Mouse (Mus musculus): ENCODE results near the gene Ttyh1.

DNA sequence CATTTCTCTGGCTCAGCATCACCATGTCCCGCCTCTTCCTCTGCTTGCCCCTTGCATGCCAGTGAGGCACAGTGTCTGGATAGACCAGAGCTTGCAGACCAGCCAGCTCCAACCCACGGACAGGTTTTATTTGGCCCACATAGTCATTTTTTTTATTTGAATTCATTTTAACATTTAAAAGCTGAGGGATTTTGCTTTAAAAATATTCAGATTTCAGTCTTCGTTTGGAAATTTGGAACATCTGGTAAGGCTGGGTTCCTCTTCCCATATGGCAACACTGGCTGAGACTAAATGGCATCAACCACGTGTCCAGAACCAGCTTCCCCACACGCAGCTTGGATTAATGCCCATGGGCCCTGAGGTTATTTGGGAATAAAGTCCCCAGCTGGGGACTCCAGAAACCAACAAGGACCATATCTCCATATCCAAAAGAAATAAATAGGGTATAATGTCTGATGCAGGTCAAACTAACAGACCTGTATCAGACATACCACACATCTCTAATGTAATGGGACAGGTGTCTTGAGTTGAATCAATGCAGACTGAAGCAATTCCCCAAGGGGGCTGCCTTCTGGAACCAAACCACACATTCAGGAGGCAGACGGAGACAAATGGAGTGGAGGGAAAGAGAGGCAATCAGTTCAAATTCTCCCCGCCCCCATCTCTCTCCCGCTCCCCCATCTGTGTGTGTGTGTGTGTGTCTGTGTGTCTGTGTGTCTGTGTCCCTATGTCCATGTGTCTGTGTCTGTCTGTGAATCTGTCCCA is 2.0 kb upstream of the Ttyh1 start:
- TF ChIP-seq ZNF384 (IDR thresholded peaks at IDR 0.05; ENCODE audit: low read depth, low read length) (no peak), CHD2 (IDR thresholded peaks at IDR 0.05; ENCODE audit: low read depth, low read length) (no peak), HCFC1 (IDR thresholded peaks at IDR 0.05; ENCODE audit: borderline replicate concordance, insufficient read depth, low read length) (no peak), MAFK (IDR thresholded peaks at IDR 0.05; ENCODE audit: insufficient read depth, low read depth, low read length) (no peak)

All from ES-E14 (cell line).